Mouse (Mus musculus) small intestine, adult 2 months (tissue): ENCODE results near the gene Rbsn. TPM values are rescaled to one million over a fixed set of nuclear protein-coding genes. Genes with fewer than 3 reads are reported as not detected.

Experiments used
- H3K27ac ChIP-seq: fragments of 200-500 bp; 2 replicates; pipeline ENCODE4 v1.5.1; 2012; ENCODE audit warnings: low read depth, low read length, control low read depth, inconsistent platforms; ENCODE audit not compliant: insufficient read depth
- H3K27me3 ChIP-seq: fragments of 200-500 bp; 2 replicates; pipeline ENCODE4 v1.6.1; 2012; ENCODE audit warnings: mild to moderate bottlenecking, moderate library complexity, low read length, inconsistent platforms; ENCODE audit not compliant: control insufficient read depth, insufficient read depth
- H3K36me3 ChIP-seq: fragments of 200-500 bp; 2 replicates; pipeline ENCODE4 v1.6.1; 2012; ENCODE audit warnings: mild to moderate bottlenecking, low read length, control low read depth, inconsistent platforms; ENCODE audit not compliant: control insufficient read depth, insufficient read depth
- H3K4me1 ChIP-seq: fragments of 200-500 bp; 2 replicates; pipeline ENCODE4 v1.6.1; 2012; ENCODE audit warnings: low read length, inconsistent platforms, mixed read lengths; ENCODE audit not compliant: control insufficient read depth, insufficient read depth, insufficient read length
- H3K4me3 ChIP-seq: fragments of 200-500 bp; 2 replicates; pipeline ENCODE4 v1.5.1; 2012; ENCODE audit warnings: low read depth, mild to moderate bottlenecking, control low read depth, inconsistent platforms, low read length, moderate library complexity
- CTCF ChIP-seq: fragments of 200-500 bp; IDR thresholded peaks from 2 replicates; pipeline ENCODE4 v1.5.1; 2012; ENCODE audit warnings: low read depth, mild to moderate bottlenecking, control low read depth, inconsistent platforms, low read length, moderate library complexity, mixed read lengths; ENCODE audit not compliant: insufficient replicate concordance, insufficient read length; ENCODE audit errors: extremely low read depth
- POLR2A ChIP-seq: fragments of 200-500 bp; IDR thresholded peaks from 2 replicates; pipeline ENCODE4 v1.6.1; 2012; ENCODE audit warnings: low read depth, mild to moderate bottlenecking, control low read depth, inconsistent platforms, low read length, moderate library complexity
- WGBS: fragments of 180-500 bp; shearing (Covaris S2); methylation state at CpG from one replicate; pipeline ENCODE4 v1.1.7; 2018; 5-methylcytosine and 5-hydroxymethylcytosine counted together
- polyA plus RNA-seq: library from polyadenylated mRNA; depleted of rRNA; stranded (reverse); fragments of >200 nt; gene quantifications from 2 replicates; pipeline ENCODE4 v1.2.3, GENCODE M21; 2012

Gene Rbsn
- polyA plus RNA-seq, 1 experiment = 5.2 TPM

- no peaks in the 10 kb centered on the region for H3K36me3 ChIP-seq
- no peaks in the 10 kb centered on the region for H3K4me1 ChIP-seq
- H3K27me3 ChIP-seq = peaks cover 4% of the 10 kb centered on the region; the same call in 1 of the 2 replicates
- H3K27ac ChIP-seq = no peak overlapping the region
- no peak overlapping the region for H3K4me3 ChIP-seq
- TF ChIP-seq CTCF = no peak
- TF ChIP-seq POLR2A = no peak
- WGBS = 25% methylated on average over 3 of the region's 3 CpGs
Observed at GRCm38 (mm10) chr6:92241178-92241906, 26.6 kb upstream of the Rbsn start.

GRCm38 (mm10) chr6:92235036-92235435, 20.3 kb upstream of the Rbsn start:
- WGBS = 70% methylated on average over 12 of the region's 12 CpGs
- TF ChIP-seq POLR2A (no peak), CTCF (no peak)
- H3K36me3 ChIP-seq = no peaks in the 10 kb centered on the region
- no peaks in the 10 kb centered on the region for H3K27me3 ChIP-seq
- no peak overlapping the region for H3K4me3 ChIP-seq
- no peaks in the 10 kb centered on the region for H3K4me1 ChIP-seq
- H3K27ac ChIP-seq = no peak overlapping the region

GRCm38 (mm10) chr6:92231762-92232161, 17.0 kb upstream of the Rbsn start:
- Histone ChIP-seq H3K36me3 (no peaks in the 10 kb centered on the region), H3K4me1 (no peaks in the 10 kb centered on the region), H3K27me3 (no peaks in the 10 kb centered on the region), H3K27ac (no peak overlapping the region), H3K4me3 (no peak overlapping the region)
- 63% methylated on average over 4 of the region's 4 CpGs for WGBS
- TF ChIP-seq CTCF (no peak), POLR2A (no peak)

GRCm38 (mm10) chr6:92231356-92231755, 16.6 kb upstream of the Rbsn start:
- no peak for TF ChIP-seq CTCF
- TF ChIP-seq POLR2A = no peak
- no peaks in the 10 kb centered on the region for H3K27me3 ChIP-seq
- no peak overlapping the region for H3K4me3 ChIP-seq
- no peaks in the 10 kb centered on the region for H3K4me1 ChIP-seq
- H3K36me3 ChIP-seq = no peaks in the 10 kb centered on the region
- WGBS = 35% methylated on average over 1 of the region's 1 CpGs
- no peak overlapping the region for H3K27ac ChIP-seq

- no peaks in the 10 kb centered on the region for H3K36me3 ChIP-seq
- H3K4me3 ChIP-seq = no peak overlapping the region
- H3K4me1 ChIP-seq = no peaks in the 10 kb centered on the region
- WGBS = 78% methylated on average over 2 of the region's 2 CpGs
- TF ChIP-seq POLR2A = no peak
- no peak for TF ChIP-seq CTCF
- no peaks in the 10 kb centered on the region; the same call in 1 of the 2 replicates for H3K27me3 ChIP-seq
- no peak overlapping the region for H3K27ac ChIP-seq
Observed at GRCm38 (mm10) chr6:92229586-92229985, 14.9 kb upstream of the Rbsn start.

- Histone ChIP-seq H3K27me3 (no peaks in the 10 kb centered on the region; the same call in 1 of the 2 replicates), H3K36me3 (no peaks in the 10 kb centered on the region), H3K4me3 (no peak overlapping the region), H3K27ac (no peak overlapping the region), H3K4me1 (no peaks in the 10 kb centered on the region)
- TF ChIP-seq CTCF (no peak), POLR2A (no peak)
Observed at GRCm38 (mm10) chr6:92229103-92229502, 14.4 kb upstream of the Rbsn start.

- Histone ChIP-seq H3K4me3 (no peak overlapping the region), H3K27me3 (no peaks in the 10 kb centered on the region; the same call in 1 of the 2 replicates), H3K4me1 (no peaks in the 10 kb centered on the region), H3K27ac (no peak overlapping the region), H3K36me3 (no peaks in the 10 kb centered on the region)
- TF ChIP-seq CTCF (no peak), POLR2A (no peak)
- WGBS = 62% methylated on average over 1 of the region's 1 CpGs
Observed at GRCm38 (mm10) chr6:92224981-92225380, 10.3 kb upstream of the Rbsn start.

GRCm38 (mm10) chr6:92222021-92222420, 7.3 kb upstream of the Rbsn start:
- Histone ChIP-seq H3K4me3 (no peak overlapping the region), H3K27ac (no peak overlapping the region), H3K36me3 (no peaks in the 10 kb centered on the region), H3K4me1 (peaks cover 5% of the 10 kb centered on the region; the same call in 1 of the 2 replicates), H3K27me3 (no peaks in the 10 kb centered on the region; the same call in 1 of the 2 replicates)
- TF ChIP-seq CTCF = no peak
- TF ChIP-seq POLR2A = no peak
- 80% methylated on average over 3 of the region's 3 CpGs for WGBS
